Mouse (Mus musculus): ENCODE measurements at regions not wholly inside any gene's neighbourhood (a gene's known extent, or its start where the extent isn't known, plus 50 kb on each side); places are given as distances from the start of the nearest gene placed in this dataset.

GRCm38 (mm10) chr13:112000696-112001095, 191.9 kb upstream of the Map3k1 start:
- WGBS, result 52% methylated on average over 5 of the region's 5 CpGs
- no peaks in the 10 kb centered on the region for H3K79me2 ChIP-seq (replicated peaks; ENCODE audit: control insufficient read depth, insufficient read depth, low read length)
- no peaks in the 10 kb centered on the region; the same call in 1 of the 2 replicates for H3K36me3 ChIP-seq (ENCODE audit: control insufficient read depth, insufficient read depth, low read length)
- H3K4me1 ChIP-seq (ENCODE audit: control insufficient read depth, insufficient read depth, low read length), result peaks cover 22% of the 10 kb centered on the region
- no peak overlapping the region for H3K4me3 ChIP-seq
- H3K27ac ChIP-seq, result peak overlapping the region; percentile 38; the same call in 1 of the 2 replicates
- no peak for DNase-seq
- intact Hi-C loops (cut with DNase I), result loop anchor here (5.0 kb wide), 2 partner anchors 52 to 97 kb away; no protein-coding TSS in a partner anchor
- H3K9ac ChIP-seq (ENCODE audit: low read depth, low read length), result no peak overlapping the region
- no peaks in the 10 kb centered on the region for H3K27me3 ChIP-seq (ENCODE audit: control insufficient read depth, insufficient read depth, low read length)
- TF ChIP-seq POLR2A (IDR thresholded peaks at IDR 0.05; ENCODE audit: insufficient read depth, low read depth, low read length) (no peak), EP300 (IDR thresholded peaks at IDR 0.05; ENCODE audit: insufficient read depth, low read depth, low read length) (no peak), CTCF (IDR thresholded peaks at IDR 0.05) (no peak)

GRCm38 (mm10) chr13:112001155-112002025, 192.6 kb upstream of the Map3k1 start:
- WGBS, result 42% methylated on average over 20 of the region's 20 CpGs
- Histone ChIP-seq H3K4me1 (ENCODE audit: control insufficient read depth, insufficient read depth, low read length) (peaks cover 23% of the 10 kb centered on the region), H3K27me3 (ENCODE audit: control insufficient read depth, insufficient read depth, low read length) (no peaks in the 10 kb centered on the region), H3K4me3 (no peak overlapping the region), H3K79me2 (replicated peaks; ENCODE audit: control insufficient read depth, insufficient read depth, low read length) (no peaks in the 10 kb centered on the region), H3K36me3 (ENCODE audit: control insufficient read depth, insufficient read depth, low read length) (no peaks in the 10 kb centered on the region; the same call in 1 of the 2 replicates), H3K27ac (peak overlapping the region; percentile 40), H3K9ac (ENCODE audit: low read depth, low read length) (no peak overlapping the region)
- TF ChIP-seq EP300 (IDR thresholded peaks at IDR 0.05; ENCODE audit: insufficient read depth, low read depth, low read length) (peak; percentile 60; the same call in 1 of the 2 replicates), POLR2A (IDR thresholded peaks at IDR 0.05; ENCODE audit: insufficient read depth, low read depth, low read length) (0 out of 2 replicates have a peak, but pooled peaks have one; percentile 7), CTCF (IDR thresholded peaks at IDR 0.05) (no peak)
- intact Hi-C loops (cut with DNase I), result loop anchor here (2.0 to 5.0 kb wide), 3 partner anchors 51 to 211 kb away; no protein-coding TSS in a partner anchor
- peak; percentile 58 to 82 for DNase-seq

- H3K36me3 ChIP-seq (ENCODE audit: control insufficient read depth, insufficient read depth, low read length), result no peaks in the 10 kb centered on the region; the same call in 1 of the 2 replicates
- H3K4me3 ChIP-seq, result no peak overlapping the region
- H3K27me3 ChIP-seq (ENCODE audit: control insufficient read depth, insufficient read depth, low read length), result no peaks in the 10 kb centered on the region
- DNase-seq, result peak; percentile 44 to 71
- 30% methylated on average over 15 of the region's 15 CpGs for WGBS
- H3K27ac ChIP-seq, result peak overlapping the region; percentile 29
- intact Hi-C loops (cut with DNase I), result loop anchor here (2.0 to 5.0 kb wide), 3 partner anchors 49 to 212 kb away; no protein-coding TSS in a partner anchor
- H3K4me1 ChIP-seq (ENCODE audit: control insufficient read depth, insufficient read depth, low read length), result peaks cover 20% of the 10 kb centered on the region
- no peak overlapping the region for H3K9ac ChIP-seq (ENCODE audit: low read depth, low read length)
- TF ChIP-seq POLR2A (IDR thresholded peaks at IDR 0.05; ENCODE audit: insufficient read depth, low read depth, low read length) (no peak), CTCF (IDR thresholded peaks at IDR 0.05) (0 out of 2 replicates have a peak, but pooled peaks have one; percentile 18), EP300 (IDR thresholded peaks at IDR 0.05; ENCODE audit: insufficient read depth, low read depth, low read length) (no peak)
- H3K79me2 ChIP-seq (replicated peaks; ENCODE audit: control insufficient read depth, insufficient read depth, low read length), result no peaks in the 10 kb centered on the region
Measured at GRCm38 (mm10) chr13:112002661-112003347, 194.0 kb upstream of the Map3k1 start.

GRCm38 (mm10) chr13:112003445-112003844, 194.7 kb upstream of the Map3k1 start:
- no peaks in the 10 kb centered on the region; the same call in 1 of the 2 replicates for H3K36me3 ChIP-seq (ENCODE audit: control insufficient read depth, insufficient read depth, low read length)
- intact Hi-C loops (cut with DNase I), result loop anchor here (2.0 to 5.0 kb wide), 3 partner anchors 49 to 213 kb away; no protein-coding TSS in a partner anchor
- 43% methylated on average over 7 of the region's 7 CpGs for WGBS
- TF ChIP-seq EP300 (IDR thresholded peaks at IDR 0.05; ENCODE audit: insufficient read depth, low read depth, low read length) (0 out of 2 replicates have a peak, but pooled peaks have one; percentile 60), POLR2A (IDR thresholded peaks at IDR 0.05; ENCODE audit: insufficient read depth, low read depth, low read length) (no peak)
- no peak for DNase-seq
- no peak overlapping the region for H3K9ac ChIP-seq (ENCODE audit: low read depth, low read length)
- H3K27ac ChIP-seq, result peak overlapping the region; percentile 29
- H3K4me3 ChIP-seq, result no peak overlapping the region
- H3K79me2 ChIP-seq (replicated peaks; ENCODE audit: control insufficient read depth, insufficient read depth, low read length), result no peaks in the 10 kb centered on the region
- peaks cover 20% of the 10 kb centered on the region for H3K4me1 ChIP-seq (ENCODE audit: control insufficient read depth, insufficient read depth, low read length)
- H3K27me3 ChIP-seq (ENCODE audit: control insufficient read depth, insufficient read depth, low read length), result no peaks in the 10 kb centered on the region

GRCm38 (mm10) chr13:112004126-112004525, 195.3 kb upstream of the Map3k1 start:
- Histone ChIP-seq H3K36me3 (ENCODE audit: control insufficient read depth, insufficient read depth, low read length) (no peaks in the 10 kb centered on the region; the same call in 1 of the 2 replicates), H3K4me3 (no peak overlapping the region), H3K4me1 (ENCODE audit: control insufficient read depth, insufficient read depth, low read length) (peaks cover 20% of the 10 kb centered on the region), H3K79me2 (replicated peaks; ENCODE audit: control insufficient read depth, insufficient read depth, low read length) (no peaks in the 10 kb centered on the region), H3K27me3 (ENCODE audit: control insufficient read depth, insufficient read depth, low read length) (no peaks in the 10 kb centered on the region), H3K27ac (peak overlapping the region; percentile 29; the same call in 1 of the 2 replicates), H3K9ac (ENCODE audit: low read depth, low read length) (no peak overlapping the region)
- WGBS, result 81% methylated on average over 3 of the region's 3 CpGs
- no peak for DNase-seq
- TF ChIP-seq POLR2A (IDR thresholded peaks at IDR 0.05; ENCODE audit: insufficient read depth, low read depth, low read length) (no peak), CTCF (IDR thresholded peaks at IDR 0.05) (no peak), EP300 (IDR thresholded peaks at IDR 0.05; ENCODE audit: insufficient read depth, low read depth, low read length) (no peak)
- intact Hi-C loops (cut with DNase I), result loop anchor here (2.0 to 5.0 kb wide), 3 partner anchors 48 to 93 kb away; no protein-coding TSS in a partner anchor

Measured in heart, adult 2 months (tissue).